9 mouse cellular contexts compared by ENCODE assay signal in the genomic region with DNA sequence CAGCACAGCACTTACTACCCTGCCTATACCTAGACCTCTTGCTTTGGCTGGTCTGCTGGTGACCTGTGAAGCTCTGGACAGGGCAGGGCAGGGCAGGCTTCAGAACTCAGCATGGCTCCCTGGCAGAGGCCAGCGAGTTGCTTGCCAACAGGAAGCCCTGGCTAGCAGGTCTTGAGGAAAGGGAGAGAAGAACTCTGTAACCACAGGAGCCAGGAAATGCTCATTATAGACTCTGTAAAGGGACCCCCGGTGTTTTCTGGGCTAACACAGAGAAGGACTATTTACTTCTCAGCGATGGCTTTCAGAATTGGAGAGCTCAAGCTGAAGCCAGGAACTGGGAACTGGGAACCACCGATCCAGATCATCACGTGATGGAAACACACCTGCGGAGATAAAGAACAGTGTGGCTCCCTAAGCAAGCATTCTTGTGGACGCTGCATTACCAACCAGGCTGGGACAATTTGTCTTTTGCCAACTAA. TPM values are rescaled to one million over a fixed set of nuclear protein-coding genes. Genes with fewer than 3 reads are reported as not detected.
A peak's percentile ranks its signal among the peaks of the same experiment; 100 is the strongest.
DNase-seq lines count a peak whose midpoint lies in the region; ATAC-seq and TF ChIP-seq lines count a peak whose summit lies in the region.
"Had no signal": no experiment of that assay in that cellular context is flagged by ENCODE, and none has a peak within 500 bp of the region (broad histone marks: within the 10 kb centered on the region; RNA-seq: fewer than 3 reads in every experiment).

No protein-coding gene starts in this region.

- TF ChIP-seq RAD21 in MEL (IDR thresholded peaks at IDR 0.05; ENCODE audit: low read depth, low read length) = no peak

- H3K36me3 ChIP-seq in MEL (ENCODE audit: control insufficient read depth in 1 of 2, insufficient read depth in 2 of 2, low read length in 2 of 2) = peaks cover 0 to 72% of the 10 kb centered on the region in 2 experiments; a peak in 2 of 4 replicates

- ATAC-seq in megakaryocyte, adult 5-6 weeks (ENCODE audit: poor library complexity, severe bottlenecking) = 0 out of 2 replicates have a peak, but pooled peaks have one; percentile 9
- ATAC-seq: forebrain, embryonic 13.5 days had no signal

- no peaks in the 10 kb centered on the region for H3K27me3 ChIP-seq in MEL (ENCODE audit: control insufficient read depth in 1 of 2, insufficient read depth in 2 of 2, low read length in 2 of 2)
- H3K27me3 ChIP-seq in cerebellum, adult 2 months (ENCODE audit: control insufficient read depth, insufficient read depth, low read length) = no peaks in the 10 kb centered on the region
- H3K27me3 ChIP-seq: forebrain, embryonic 13.5 days had no signal

- no peak for TF ChIP-seq EP300 in MEL (IDR thresholded peaks at IDR 0.05; ENCODE audit: low read depth in 1 of 2, low read length in 2 of 2)

- peak overlapping the region; percentile 32 to 38 for H3K4me3 ChIP-seq in MEL (ENCODE audit: control insufficient read depth in 1 of 2, insufficient read depth in 1 of 2, low read depth in 2 of 2, low read length in 2 of 2)
- no peak overlapping the region for H3K4me3 ChIP-seq in cerebellum, adult 2 months (replicated peaks; ENCODE audit: insufficient read depth, low read depth, low read length)
- H3K4me3 ChIP-seq: forebrain, embryonic 13.5 days had no signal

- H3K79me2 ChIP-seq in MEL (ENCODE audit: control insufficient read depth, insufficient read depth, low read length, poor library complexity) = peaks cover 5% of the 10 kb centered on the region

- H3K9me3 ChIP-seq in MEL (replicated peaks; ENCODE audit: insufficient read depth, low read length) = no peaks in the 10 kb centered on the region
- H3K9me3 ChIP-seq: forebrain, embryonic 13.5 days had no signal

- TF ChIP-seq CTCF in MEL (IDR thresholded peaks at IDR 0.05 in 2 of 3, conservative IDR thresholded peaks at IDR 0.05 in 1 of 3; ENCODE audit: control insufficient read depth in 1 of 3, insufficient read depth in 1 of 3, low read depth in 2 of 3, low read length in 3 of 3, poor library complexity in 1 of 3, severe bottlenecking in 1 of 3) = no peak
- TF ChIP-seq CTCF in cerebellum, adult 2 months (IDR thresholded peaks at IDR 0.05; ENCODE audit: borderline replicate concordance, insufficient read depth, low read depth, low read length) = no peak

- H3K9ac ChIP-seq in MEL (ENCODE audit: control insufficient read depth, low read depth, low read length, poor library complexity, severe bottlenecking) = peak overlapping the region; percentile 68
- H3K9ac ChIP-seq: forebrain, embryonic 13.5 days had no signal

- no peak for TF ChIP-seq POLR2A in MEL (IDR thresholded peaks at IDR 0.05; ENCODE audit: control insufficient read depth in 1 of 2, insufficient read depth in 1 of 2, low read depth in 1 of 2, low read length in 2 of 2, poor library complexity in 1 of 2)
- no peak for TF ChIP-seq POLR2A in cerebellum, adult 2 months (IDR thresholded peaks at IDR 0.05; ENCODE audit: borderline replicate concordance, insufficient read depth, low read length)

- peaks cover 38 to 55% of the 10 kb centered on the region in 2 experiments for H3K4me1 ChIP-seq in MEL (ENCODE audit: control insufficient read depth in 1 of 2, insufficient read depth in 2 of 2, low read length in 2 of 2)
- peaks cover 7% of the 10 kb centered on the region for H3K4me1 ChIP-seq in cerebellum, adult 2 months (ENCODE audit: control insufficient read depth, insufficient read depth, low read length)
- H3K4me1 ChIP-seq: forebrain, embryonic 13.5 days had no signal

- peak overlapping the region; percentile 92 for H3K27ac ChIP-seq in MEL (ENCODE audit: control insufficient read depth, low read depth, low read length)
- peak overlapping the region; percentile 13; the same call in 1 of the 2 replicates for H3K27ac ChIP-seq in cerebellum, adult 2 months (ENCODE audit: insufficient read depth, low read length)
- H3K27ac ChIP-seq: forebrain, embryonic 13.5 days had no signal

- peak; percentile 8 for DNase-seq in layer of hippocampus, adult 11-12 months (ENCODE audit: low spot score)
- no peak for DNase-seq in layer of hippocampus, postnatal 25 days (ENCODE audit: extremely low spot score in 1 of 2, low spot score in 1 of 2)
- DNase-seq in MEL (ENCODE audit: low read depth, low spot score) = peak; percentile 59
- peak; percentile 92 to 95 for DNase-seq in cerebellum, adult 2 months
- DNase-seq in heart, postnatal 4 days = no peak
- no peak for DNase-seq in embryo, embryonic 11 days
- no peak for DNase-seq in ovary, postnatal 10 days (ENCODE audit: low spot score)

- 5% methylated on average over 7 of the region's 7 CpGs for WGBS in cerebellum, adult 2 months

TF ChIP-seq in MEL, 35 proteins besides CTCF, POLR2A, EP300 and RAD21:
- 0 out of 2 replicates have a peak, but pooled peaks have one; percentile 15 for TF ChIP-seq ELF1 (IDR thresholded peaks at IDR 0.05; ENCODE audit: low read depth, low read length)
- TF ChIP-seq HCFC1 (IDR thresholded peaks at IDR 0.05; ENCODE audit: low read depth, low read length) = no peak
- TF ChIP-seq GATA1 (IDR thresholded peaks at IDR 0.05; ENCODE audit: low read depth, low read length) = 0 out of 2 replicates have a peak, but pooled peaks have one; percentile 43
- no peak for TF ChIP-seq E2F4 (IDR thresholded peaks at IDR 0.05; ENCODE audit: borderline replicate concordance, low read depth, low read length)
- TF ChIP-seq USF1 (IDR thresholded peaks at IDR 0.05; ENCODE audit: low read depth, low read length) = peak; percentile 90
- TF ChIP-seq BHLHE40 (IDR thresholded peaks at IDR 0.05; ENCODE audit: borderline replicate concordance, low read depth, low read length) = peak; percentile 81
- TF ChIP-seq USF2 (IDR thresholded peaks at IDR 0.05; ENCODE audit: borderline replicate concordance in 1 of 2, insufficient read depth in 1 of 2, low read depth in 1 of 2, low read length in 2 of 2) = peak in 1 of 2 experiments; percentile 31; a peak in 2 of 4 replicates
- TF ChIP-seq POLR2AphosphoS2 (IDR thresholded peaks at IDR 0.05; ENCODE audit: low read length) = no peak

RNA-seq across cellular contexts. Expression of a gene that starts 40.8 kb away (rescaled TPM):
- 10 to 100 TPM; 79.3 to 83.6 TPM for total RNA-seq in layer of hippocampus, postnatal 25 days (2021)
- total RNA-seq in MEL (2012; rRNA removed) = 61.3 and 82.5 TPM in 2 replicates
- polyA plus RNA-seq in MEL (2012; ENCODE audit: insufficient read depth in 1 of 2, insufficient read length in 2 of 2, low read depth in 1 of 2, low replicate concordance in 2 of 2, missing spikeins in 1 of 2) = 10 to 100 TPM; 73.7 to 90.0 TPM
- 47.2 and 47.4 TPM in 2 replicates for polyA plus RNA-seq in cerebellum, adult 2 months (2012; rRNA removed)
- total RNA-seq in megakaryocyte, adult 5-6 weeks (2015) = 48.3 and 53.9 TPM in 2 replicates
- 44.6 and 46.2 TPM in 2 replicates for total RNA-seq in megakaryocyte, adult 5-6 weeks (2017)
- total RNA-seq in heart, postnatal 4 days (2021) = 10 to 100 TPM; 21.9 to 22.3 TPM

Comparison
In these comparisons a context has a peak if more than half of its experiments do, and no peak if none do; other contexts are left out.
1. DNase-seq: peak in layer of hippocampus, adult 11-12 months (single experiment), MEL (single experiment) and cerebellum, adult 2 months (2 of 2); none in layer of hippocampus, postnatal 25 days (0 of 2), heart, postnatal 4 days (single experiment), embryo, embryonic 11 days (single experiment) and ovary, postnatal 10 days (single experiment).